Mouse (Mus musculus) liver, embryonic 12.5 days (tissue): ENCODE data around the gene Gm8005. TPM values are rescaled to one million over a fixed set of nuclear protein-coding genes. Genes with fewer than 3 reads are reported as not detected.
"Not testable (repeated sequence)": the region's sequence is repeated elsewhere in the genome, so short reads cannot be mapped to it uniquely, and the experiment has no call there.

Experiments
- ATAC-seq: fragments of 200-750 bp; cut with Nextera tagmentation; 2 replicates; pipeline ENCODE4 v1.8.0; 2017; ENCODE audit warnings: moderate number of reproducible peaks, mild to moderate bottlenecking, moderate library complexity
- H3K27ac ChIP-seq: fragments of 300-500 bp; sonication (generic); 2 replicates; pipeline ENCODE4 v1.5.1; 2016; ENCODE audit warnings: mild to moderate bottlenecking
- H3K27me3 ChIP-seq: fragments of 300-500 bp; sonication (generic); replicated peaks from 2 replicates; pipeline ENCODE4 v1.6.1; 2016; ENCODE audit warnings: mild to moderate bottlenecking, moderate library complexity
- H3K36me3 ChIP-seq: fragments of 300-500 bp; sonication (generic); 2 replicates; pipeline ENCODE4 v1.6.1; 2016; ENCODE audit warnings: mild to moderate bottlenecking, moderate library complexity
- H3K4me1 ChIP-seq: fragments of 300-500 bp; sonication (generic); 2 replicates; pipeline ENCODE4 v1.6.1; 2016
- H3K4me2 ChIP-seq: fragments of 300-500 bp; sonication (generic); 2 replicates; pipeline ENCODE4 v1.6.1; 2016; ENCODE audit warnings: mild to moderate bottlenecking, moderate library complexity
- H3K4me3 ChIP-seq: fragments of 300-500 bp; sonication (generic); 2 replicates; pipeline ENCODE4 v1.5.1; 2016; ENCODE audit warnings: mild to moderate bottlenecking, moderate library complexity
- H3K9ac ChIP-seq: fragments of 300-500 bp; sonication (generic); 2 replicates; pipeline ENCODE4 v1.6.1; 2016; ENCODE audit warnings: mild to moderate bottlenecking, moderate library complexity
- H3K9me3 ChIP-seq: fragments of 300-500 bp; sonication (generic); replicated peaks from 2 replicates; pipeline ENCODE4 v1.6.1; 2016; ENCODE audit warnings: mild to moderate bottlenecking, moderate library complexity
- WGBS: fragments of 180-500 bp; shearing (Covaris S2); methylation state at CpG from one replicate; pipeline ENCODE4 v1.1.7; 2016; ENCODE audit not compliant: insufficient replicate concordance; 5-methylcytosine and 5-hydroxymethylcytosine counted together
- polyA plus RNA-seq: library from polyadenylated mRNA; unstranded; fragments of >200 nt; fragmentation: Nextera tagmentation; extraction: Ambion mirVana; gene quantifications from 2 replicates; pipeline ENCODE4 v1.2.1, GENCODE M21; 2016

The Gm8005 gene
- not detected in 2 replicates for polyA plus RNA-seq

DNA sequence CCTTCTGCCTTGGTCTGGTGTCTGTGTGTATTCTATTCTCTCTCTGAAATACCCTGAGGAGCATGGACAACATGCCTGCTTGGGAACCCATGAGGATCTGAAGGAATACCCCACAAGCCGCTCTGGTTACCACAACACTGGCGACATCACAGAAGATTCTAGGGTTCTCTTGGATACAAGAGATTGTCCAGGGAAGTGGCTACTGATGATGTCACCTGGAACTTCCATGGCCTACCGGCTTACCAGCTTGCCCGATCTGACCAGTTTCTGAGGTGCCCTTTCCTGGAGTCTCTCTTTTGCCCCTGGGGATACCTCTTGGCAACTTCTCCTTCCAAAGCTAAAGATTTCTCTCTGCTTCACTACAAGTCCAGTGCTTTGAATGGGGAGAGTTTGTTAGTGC, at the start of gene Gm8005:
Gm8005 (minus strand) TSS at position 101 of the 400 bp plus-strand sequence.
- H3K4me3 ChIP-seq, H3K4me1 ChIP-seq, H3K4me2 ChIP-seq, H3K27me3 ChIP-seq, H3K9me3 ChIP-seq, H3K27ac ChIP-seq, H3K36me3 ChIP-seq, ATAC-seq, H3K9ac ChIP-seq: not testable (repeated sequence)
- 82% methylated on average over 2 of the region's 4 CpGs for WGBS

DNA sequence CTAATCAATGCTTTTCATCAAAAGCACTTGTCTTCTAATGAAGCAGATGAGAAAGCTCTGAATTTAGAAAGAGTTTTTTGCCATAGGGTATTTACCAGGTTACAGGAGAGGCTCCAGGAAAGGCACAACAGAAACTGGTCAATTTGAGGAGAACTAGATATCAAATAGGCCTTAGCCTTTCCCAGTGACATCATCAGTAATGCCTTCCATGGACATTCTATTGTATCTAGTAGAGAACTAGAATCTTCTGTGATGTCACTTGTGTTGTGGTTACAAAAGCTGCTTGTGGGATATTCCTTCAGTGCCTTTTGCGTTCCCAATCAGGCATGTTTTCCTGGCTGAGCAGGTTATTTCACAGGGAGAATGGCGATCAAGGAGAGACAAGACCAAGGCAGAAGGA, 24.1 kb upstream of the Gm8005 start, which contains the start of gene Gm8011:
Gm8011 (plus strand) TSS at position 301 of the 400 bp plus-strand sequence.
- H3K4me3 ChIP-seq, H3K4me1 ChIP-seq, H3K36me3 ChIP-seq, H3K9ac ChIP-seq, H3K9me3 ChIP-seq, ATAC-seq, H3K4me2 ChIP-seq, H3K27me3 ChIP-seq, H3K27ac ChIP-seq: not testable (repeated sequence)
- WGBS: 40% methylated on average over 2 of the region's 2 CpGs

Other genes starting within 250 kb of the Gm8005 start
- not detected in 2 replicates for gene Gm3573, start 248.9 kb downstream of the Gm8005 start, polyA plus RNA-seq
- not detected in 2 replicates for gene Gm17026, start 179.6 kb downstream of the Gm8005 start, polyA plus RNA-seq
- not detected in 2 replicates for gene Gm9611, start 142.3 kb downstream of the Gm8005 start, polyA plus RNA-seq
- not detected in 2 replicates for gene Gm7995, start 129.5 kb downstream of the Gm8005 start, polyA plus RNA-seq
- not detected in 2 replicates for gene Gm8011, start 24.2 kb upstream of the Gm8005 start, polyA plus RNA-seq
- gene Gm8020, start 62.7 kb upstream of the Gm8005 start, polyA plus RNA-seq: not detected in 2 replicates
- not detected in 2 replicates for gene Gm8024, start 84.6 kb upstream of the Gm8005 start, polyA plus RNA-seq
- gene Gm17124, start 160.2 kb upstream of the Gm8005 start, polyA plus RNA-seq: not detected in 2 replicates
- gene Gm3633, start 202.2 kb upstream of the Gm8005 start, polyA plus RNA-seq: not detected in 2 replicates
- gene Gm10378, start 216.3 kb upstream of the Gm8005 start, polyA plus RNA-seq: not detected in 2 replicates